Mouse (Mus musculus): ENCODE data around the gene Mobp.

DNA sequence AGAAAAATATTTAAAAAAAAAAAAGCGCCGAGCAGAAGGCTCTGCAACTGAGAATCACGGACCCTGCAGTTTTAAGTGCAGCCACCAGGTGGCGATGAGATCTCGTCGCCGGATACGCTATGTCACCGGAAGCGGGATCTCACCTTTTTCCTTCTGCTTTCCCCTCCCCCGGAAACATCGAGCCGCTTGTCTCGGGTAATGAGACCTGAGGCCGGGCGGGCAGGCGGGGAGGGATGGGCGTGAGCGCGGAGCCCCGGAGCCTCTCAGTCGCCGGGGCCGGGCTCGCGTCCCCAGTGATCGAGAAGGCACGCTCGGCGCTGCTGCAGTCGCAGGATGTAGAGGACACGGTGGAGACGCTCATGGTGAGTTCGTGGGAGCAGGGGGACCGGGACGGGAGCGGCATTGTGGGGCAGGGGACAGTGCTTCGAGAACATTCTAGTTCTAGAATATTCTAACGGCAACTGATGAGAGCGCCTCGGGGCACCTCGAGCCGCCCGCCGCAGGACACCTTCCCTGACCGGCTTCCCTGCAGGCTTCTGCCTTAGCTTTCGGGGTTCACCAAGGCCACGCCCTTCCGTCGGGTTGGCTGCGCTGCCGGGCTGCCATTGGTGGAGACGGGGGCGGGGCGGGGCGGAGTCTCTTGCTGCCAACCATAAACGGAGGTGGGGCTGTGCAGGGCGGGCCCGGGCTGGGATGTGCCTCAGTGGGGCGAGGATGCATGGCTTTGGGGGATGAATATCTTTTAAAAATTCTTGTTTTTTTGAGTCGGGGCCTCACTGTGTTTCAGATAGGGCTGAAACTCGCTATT lies 39.1 kb upstream of the Mobp start, which contains the start of gene Slc25a38:
- TF ChIP-seq CHD2 (IDR thresholded peaks at IDR 0.05; ENCODE audit: low read length) (0 out of 2 replicates have a peak, but pooled peaks have one; percentile 28), E2F4 (IDR thresholded peaks at IDR 0.05; ENCODE audit: insufficient replicate concordance, low read depth, low read length) (0 out of 2 replicates have a peak, but pooled peaks have one; percentile 33), POLR2A (IDR thresholded peaks at IDR 0.05; ENCODE audit: low read depth, low read length) (peak; percentile 91), RAD21 (IDR thresholded peaks at IDR 0.05; ENCODE audit: low read depth, low read length) (peak; percentile 71), USF1 (IDR thresholded peaks at IDR 0.05; ENCODE audit: low read depth, low read length) (no peak)

Data from CH12.LX (cell line).